29 mouse cellular contexts compared by ENCODE assay signal in the genomic region with DNA sequence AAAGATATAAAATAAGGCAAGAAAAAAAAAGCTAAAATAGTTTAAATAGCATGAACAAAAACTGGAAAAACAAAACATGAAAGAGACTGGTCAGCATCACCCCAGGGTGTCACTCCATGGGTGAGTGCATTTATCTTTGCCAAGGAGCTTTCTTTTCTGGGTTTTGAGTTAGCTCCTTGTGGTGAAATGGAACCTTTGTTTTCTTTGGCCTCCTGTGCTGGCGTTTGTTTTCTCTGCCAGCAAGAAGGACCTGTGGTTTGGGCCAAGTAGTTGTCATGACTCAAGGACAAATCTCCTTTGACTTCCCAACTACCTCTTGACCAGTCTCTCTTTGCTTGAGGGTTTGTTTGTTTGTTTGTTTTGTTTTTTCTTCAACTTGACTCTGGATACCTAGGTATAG.
DNase-seq lines count a peak whose midpoint lies in the region; ATAC-seq and TF ChIP-seq lines count a peak whose summit lies in the region.
"Had no signal": no experiment of that assay in that cellular context is flagged by ENCODE, and none has a peak within 500 bp of the region (broad histone marks: within the 10 kb centered on the region; RNA-seq: fewer than 3 reads in every experiment).

No protein-coding gene starts in this region.

- H3K4me3 ChIP-seq in kidney, adult 2 months (ENCODE audit: insufficient read depth, low read depth, low read length): no peak overlapping the region
- H3K4me3 ChIP-seq: embryonic facial prominence, embryonic 12.5 days; embryonic facial prominence, embryonic 15.5 days; forebrain, embryonic 12.5 days; forebrain, embryonic 15.5 days; heart, adult 2 months; heart, embryonic 10.5 days; heart, embryonic 13.5 days had no signal

- no peak for ATAC-seq in inflammation-experienced regulatory T-cells, adult 6 months
- ATAC-seq: CD4-positive, CD25-positive, alpha-beta regulatory T cell, adult 4 months; forebrain, embryonic 15.5 days; hindbrain, postnatal 0 days; intestine, postnatal 0 days; Patski had no signal

- no peaks in the 10 kb centered on the region for H3K4me1 ChIP-seq in kidney, adult 2 months (ENCODE audit: control insufficient read depth, insufficient read depth, low read length)
- H3K4me1 ChIP-seq: embryonic facial prominence, embryonic 12.5 days; embryonic facial prominence, embryonic 15.5 days; forebrain, embryonic 12.5 days; forebrain, embryonic 15.5 days; heart, embryonic 10.5 days; heart, embryonic 13.5 days had no signal

- 29% methylated on average over 1 of the region's 1 CpGs for WGBS in kidney, adult 2 months

- no peak overlapping the region for H3K27ac ChIP-seq in kidney, adult 2 months (ENCODE audit: insufficient read depth, low read depth, low read length)
- H3K27ac ChIP-seq: embryonic facial prominence, embryonic 12.5 days; embryonic facial prominence, embryonic 15.5 days; forebrain, embryonic 12.5 days; forebrain, embryonic 15.5 days; heart, adult 2 months; heart, embryonic 10.5 days; heart, embryonic 13.5 days; hindbrain, embryonic 14.5 days; hindbrain, postnatal 0 days had no signal

- peak; percentile 13 for DNase-seq in adrenal gland, adult 2 months
- DNase-seq in adrenal gland, postnatal 25 days: no peak
- DNase-seq in kidney, adult 2 months: peak; percentile 2
- DNase-seq in kidney, postnatal 14 days: no peak
- DNase-seq in Muller cell, postnatal 12 days (ENCODE audit: inconsistent ontology term): peak; percentile 19
- peak; percentile 56 for DNase-seq in fibroblast of lung, adult 2 months (ENCODE audit: low read depth)
- no peak for DNase-seq in spleen, postnatal 36 days (ENCODE audit: low spot score in 2 of 2)
- DNase-seq: adrenal gland, adult 8-10 months; cerebellum, adult 11 months; cerebellum, adult 2 months; cerebellum, adult 9-11 months; cerebellum, postnatal 25 days; gastrocnemius, postnatal 10 days; gastrocnemius, postnatal 36 days; heart, adult 2 months; heart, postnatal 14 days; heart, postnatal 4 days had no signal

- no peaks in the 10 kb centered on the region for H3K36me3 ChIP-seq in kidney, adult 2 months (ENCODE audit: control insufficient read depth, insufficient read depth, low read length)
- H3K36me3 ChIP-seq: embryonic facial prominence, embryonic 12.5 days; embryonic facial prominence, embryonic 15.5 days; forebrain, embryonic 12.5 days; forebrain, embryonic 15.5 days; heart, embryonic 10.5 days; heart, embryonic 13.5 days had no signal

- H3K27me3 ChIP-seq in kidney, adult 2 months (replicated peaks; ENCODE audit: control insufficient read depth, insufficient read depth, low read length): no peaks in the 10 kb centered on the region
- H3K27me3 ChIP-seq: embryonic facial prominence, embryonic 15.5 days; forebrain, embryonic 12.5 days; forebrain, embryonic 15.5 days; heart, embryonic 13.5 days; Patski had no signal

- TF ChIP-seq POLR2A in kidney, adult 2 months (IDR thresholded peaks at IDR 0.05; ENCODE audit: low read depth, low read length): no peak

- TF ChIP-seq CTCF in kidney, adult 2 months (conservative IDR thresholded peaks at IDR 0.05; ENCODE audit: insufficient read depth, insufficient read length, low read depth, low read length): no peak

Comparison
In these comparisons a context has a peak if more than half of its experiments do, and no peak if none do; other contexts are left out.
1. DNase-seq: peak in adrenal gland, adult 2 months (single experiment), kidney, adult 2 months (single experiment), Muller cell, postnatal 12 days (single experiment) and fibroblast of lung, adult 2 months (single experiment); none in adrenal gland, postnatal 25 days (single experiment), kidney, postnatal 14 days (single experiment) and spleen, postnatal 36 days (0 of 2).